8 mouse cellular contexts compared by ENCODE assay signal in the genomic region with DNA sequence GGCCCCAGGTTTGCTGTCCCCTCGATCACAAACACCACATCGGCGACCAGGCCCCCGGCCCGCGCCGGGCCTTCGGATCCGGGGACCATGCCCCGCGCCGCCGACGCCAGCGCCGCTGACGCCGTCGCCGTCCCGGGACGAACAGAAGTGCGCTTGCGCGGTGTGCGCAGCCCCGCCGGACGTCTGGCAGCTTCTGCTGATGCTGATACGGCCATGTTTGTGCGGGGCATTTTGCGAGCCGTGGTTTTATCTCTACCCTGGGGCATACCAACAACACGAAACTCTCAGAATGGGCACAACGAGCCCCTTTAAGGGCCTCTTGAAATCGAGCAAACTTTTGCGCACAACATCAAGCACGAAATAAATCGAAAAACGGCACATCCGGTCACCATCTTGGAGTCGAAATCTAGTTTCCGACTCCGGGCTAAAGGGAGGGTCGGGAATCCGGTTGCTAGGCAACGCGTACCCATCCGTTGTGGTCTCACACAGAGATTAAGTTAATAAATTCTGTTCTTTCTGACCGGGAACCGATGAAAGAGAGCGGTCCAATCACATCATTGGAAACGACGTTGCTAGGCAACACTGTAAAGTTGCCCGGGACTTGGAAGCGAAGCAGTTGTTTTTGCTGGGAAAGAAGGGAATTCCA. TPM values are rescaled to one million over a fixed set of nuclear protein-coding genes. Genes with fewer than 3 reads are reported as not detected.
DNase-seq lines count a peak whose midpoint lies in the region; ATAC-seq lines count a peak whose summit lies in the region.

TSS of gene Med25 (minus strand) at position 437 of the 646 bp plus-strand sequence.

- ATAC-seq in forebrain, embryonic 14.5 days = peak; percentile 80
- peak; percentile 78 for ATAC-seq in neural tube, embryonic 15.5 days (ENCODE audit: low FRiP score)

- no peaks in the 10 kb centered on the region for H3K9me3 ChIP-seq in forebrain, embryonic 14.5 days (replicated peaks; ENCODE audit: control insufficient read depth, low read length)
- H3K9me3 ChIP-seq in neural tube, embryonic 15.5 days (replicated peaks) = no peaks in the 10 kb centered on the region

- peaks cover 23% of the 10 kb centered on the region for H3K36me3 ChIP-seq in forebrain, embryonic 14.5 days (ENCODE audit: control insufficient read depth, insufficient read depth, low read length)
- peaks cover 12% of the 10 kb centered on the region; the same call in 1 of the 2 replicates for H3K36me3 ChIP-seq in neural tube, embryonic 15.5 days

- DNase-seq in ES-CJ7 (ENCODE audit: low read depth, low spot score) = peak; percentile 92
- peak; percentile 90 for DNase-seq in cerebellum, adult 11 months
- DNase-seq in forebrain, embryonic 14.5 days (ENCODE audit: low spot score) = peak; percentile 100
- DNase-seq in heart, postnatal 14 days = peak; percentile 89 to 90
- DNase-seq in layer of hippocampus, adult 11-12 months (ENCODE audit: low spot score) = peak; percentile 95
- DNase-seq in lung, adult 18-20 months = peak; percentile 92
- peak; percentile 93 for DNase-seq in testis, postnatal 14 days (ENCODE audit: low spot score)

- peak within 1 kb of the TSS; percentile 94 for H3K4me2 ChIP-seq in forebrain, embryonic 14.5 days (ENCODE audit: low read length)
- peak within 1 kb of the TSS; percentile 90 for H3K4me2 ChIP-seq in neural tube, embryonic 15.5 days

- H3K4me3 ChIP-seq in forebrain, embryonic 14.5 days (ENCODE audit: low read depth, low read length) = peak within 1 kb of the TSS; percentile 87
- H3K4me3 ChIP-seq in neural tube, embryonic 15.5 days (replicated peaks) = peak within 1 kb of the TSS; percentile 71

- peak within 1 kb of the TSS; percentile 97 for H3K27ac ChIP-seq in forebrain, embryonic 14.5 days (ENCODE audit: low read depth, low read length)
- H3K27ac ChIP-seq in neural tube, embryonic 15.5 days (replicated peaks) = peak within 1 kb of the TSS; percentile 99

- peak within 1 kb of the TSS; percentile 91 for H3K9ac ChIP-seq in forebrain, embryonic 14.5 days (ENCODE audit: low read length)
- H3K9ac ChIP-seq in neural tube, embryonic 15.5 days (replicated peaks) = peak within 1 kb of the TSS; percentile 81

- H3K4me1 ChIP-seq in forebrain, embryonic 14.5 days (ENCODE audit: control insufficient read depth, insufficient read depth, low read length) = peaks cover 38% of the 10 kb centered on the region
- H3K4me1 ChIP-seq in neural tube, embryonic 15.5 days = peaks cover 69% of the 10 kb centered on the region

- no peaks in the 10 kb centered on the region for H3K27me3 ChIP-seq in forebrain, embryonic 14.5 days (replicated peaks; ENCODE audit: control insufficient read depth, insufficient read depth, low read length)
- no peaks in the 10 kb centered on the region for H3K27me3 ChIP-seq in neural tube, embryonic 15.5 days (replicated peaks)

- 0% methylated on average over 56 of the region's 56 CpGs for WGBS in forebrain, embryonic 14.5 days
- WGBS in neural tube, embryonic 15.5 days = under 1% methylated on average over 56 of the region's 56 CpGs

- intact Hi-C loops in heart, postnatal 14 days (cut with DNase I) = no loop called here

RNA-seq across cellular contexts. Expression of gene Med25, which starts in this region (rescaled TPM):
- polyA plus RNA-seq in forebrain, embryonic 14.5 days (2014; fragmentation: Nextera tagmentation; extraction: Ambion mirVana) = 75.4 and 94.0 TPM in 2 replicates
- 10 to 100 TPM; 60.3 to 68.6 TPM for total RNA-seq in heart, postnatal 14 days (2021)
- 136 and 141 TPM in 2 replicates for polyA plus RNA-seq in neural tube, embryonic 15.5 days (2015; fragmentation: Nextera tagmentation; extraction: Ambion mirVana)

Comparison
In these comparisons a context has a peak if more than half of its experiments do, and no peak if none do; other contexts are left out.
1. Peak in every context shown above with its lines: DNase-seq, ATAC-seq, H3K4me3 ChIP-seq and H3K27ac ChIP-seq.